Mouse (Mus musculus): ENCODE data around the gene Hspbp1. TPM values are rescaled to one million over a fixed set of nuclear protein-coding genes. Genes with fewer than 3 reads are reported as not detected.

Gene Hspbp1
- polyA plus RNA-seq, 1 experiment from 2014 or later: 111 TPM

DNA sequence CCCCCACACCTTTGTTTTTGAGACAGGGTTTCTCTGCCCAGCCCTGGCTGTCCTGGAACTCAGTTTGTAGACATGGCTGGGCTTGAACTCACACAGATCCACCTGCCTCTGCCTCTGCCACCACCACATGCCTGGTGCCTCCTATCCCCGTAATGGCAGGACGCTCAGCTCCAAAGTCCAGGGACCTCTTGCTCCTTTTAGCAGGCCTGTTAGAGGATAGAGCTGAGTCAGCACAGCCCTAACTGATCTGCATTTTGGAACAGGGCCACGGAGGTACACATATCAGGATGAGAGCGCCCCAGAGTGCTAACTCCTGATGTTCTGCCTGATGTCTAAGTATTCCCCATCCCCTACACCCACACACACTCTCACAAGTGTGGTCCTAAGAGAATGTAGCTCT lies 53.8 kb downstream of the Hspbp1 start, which contains the start of gene Tmem86b:
Tmem86b (minus strand) TSS at position 392 of the 400 bp plus-strand sequence.
- Histone ChIP-seq H3K36me3 (peaks cover 77% of the 10 kb centered on the region), H3K27ac (no peak within 1 kb of the TSS), H3K4me3 (replicated peaks) (no peak within 1 kb of the TSS), H3K4me2 (no peak within 1 kb of the TSS), H3K27me3 (no peaks in the 10 kb centered on the region), H3K9ac (replicated peaks) (no peak within 1 kb of the TSS), H3K9me3 (no peaks in the 10 kb centered on the region), H3K4me1 (replicated peaks) (no peaks in the 10 kb centered on the region)
- no peak for ATAC-seq (ENCODE audit: insufficient number of reproducible peaks, insufficient read depth, low FRiP score, low TSS enrichment, low read depth)
- 86% methylated on average over 4 of the region's 4 CpGs for WGBS

- H3K36me3 ChIP-seq: peaks cover 69% of the 10 kb centered on the region
- no peaks in the 10 kb centered on the region for H3K27me3 ChIP-seq
- H3K9ac ChIP-seq (replicated peaks): no peak overlapping the region
- no peaks in the 10 kb centered on the region for H3K4me1 ChIP-seq (replicated peaks)
- no peaks in the 10 kb centered on the region for H3K9me3 ChIP-seq
- H3K4me2 ChIP-seq: no peak overlapping the region
- 86% methylated on average over 1 of the region's 1 CpGs for WGBS
- ATAC-seq (ENCODE audit: insufficient number of reproducible peaks, insufficient read depth, low FRiP score, low TSS enrichment, low read depth): no peak
- H3K27ac ChIP-seq: no peak overlapping the region
- no peak overlapping the region for H3K4me3 ChIP-seq (replicated peaks)
These were observed 54.7 kb downstream of the Hspbp1 start for GRCm38 (mm10) chr7:4630198-4630597.

- 81% methylated on average over 5 of the region's 5 CpGs for WGBS
- Histone ChIP-seq H3K27ac (no peak overlapping the region), H3K36me3 (peaks cover 65% of the 10 kb centered on the region), H3K27me3 (no peaks in the 10 kb centered on the region), H3K9me3 (no peaks in the 10 kb centered on the region), H3K4me3 (replicated peaks) (no peak overlapping the region), H3K4me1 (replicated peaks) (no peaks in the 10 kb centered on the region), H3K9ac (replicated peaks) (no peak overlapping the region), H3K4me2 (no peak overlapping the region)
- no peak for ATAC-seq (ENCODE audit: insufficient number of reproducible peaks, insufficient read depth, low FRiP score, low TSS enrichment, low read depth)
These were observed 55.3 kb downstream of the Hspbp1 start for GRCm38 (mm10) chr7:4629586-4629985.

DNA sequence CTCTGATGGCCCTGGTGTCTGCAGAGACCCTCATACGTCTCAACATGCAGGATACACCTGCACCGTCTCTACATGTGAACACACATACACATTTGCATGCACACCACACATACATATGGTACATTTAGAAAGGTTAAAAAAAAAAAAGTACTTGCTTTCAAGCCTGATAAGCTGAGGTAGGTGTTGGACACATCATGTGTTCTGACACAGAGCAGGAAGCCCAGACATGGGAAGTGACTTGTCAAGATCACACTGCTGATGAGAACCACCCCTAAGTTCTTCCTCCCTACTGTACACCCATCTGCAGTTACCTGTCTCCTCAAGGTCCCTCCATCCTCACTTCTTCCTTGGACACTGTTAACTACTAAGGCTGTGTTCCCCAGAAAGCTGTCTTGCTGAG lies 58.9 kb downstream of the Hspbp1 start:
- Histone ChIP-seq H3K36me3 (peaks cover 31% of the 10 kb centered on the region), H3K9me3 (no peaks in the 10 kb centered on the region), H3K27ac (no peak overlapping the region), H3K4me1 (replicated peaks) (no peaks in the 10 kb centered on the region), H3K9ac (replicated peaks) (no peak overlapping the region), H3K27me3 (no peaks in the 10 kb centered on the region), H3K4me3 (replicated peaks) (no peak overlapping the region), H3K4me2 (no peak overlapping the region)
- WGBS: 85% methylated on average over 2 of the region's 2 CpGs
- ATAC-seq (ENCODE audit: insufficient number of reproducible peaks, insufficient read depth, low FRiP score, low TSS enrichment, low read depth): no peak

DNA sequence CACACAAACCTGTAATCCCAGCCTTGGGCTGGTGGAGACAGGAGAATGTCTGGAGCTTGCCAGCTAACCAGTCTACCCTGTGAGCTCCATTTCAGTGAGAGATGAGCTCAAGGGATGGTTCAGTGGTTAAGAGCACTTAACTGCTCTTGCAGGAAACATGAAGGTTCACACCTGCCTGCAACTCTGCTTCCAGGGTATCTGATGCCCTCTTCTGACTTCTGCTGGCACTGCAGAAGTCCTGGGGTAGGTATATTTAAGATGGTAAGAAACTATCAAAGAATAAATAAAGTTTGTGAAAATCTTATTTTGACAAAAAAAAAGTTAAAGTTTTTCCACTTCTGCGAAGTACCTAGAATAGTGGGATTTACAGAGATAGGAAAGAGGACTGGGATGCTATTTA lies 60.5 kb downstream of the Hspbp1 start:
- ATAC-seq (ENCODE audit: insufficient number of reproducible peaks, insufficient read depth, low FRiP score, low TSS enrichment, low read depth): no peak
- H3K9ac ChIP-seq (replicated peaks): no peak overlapping the region

DNA sequence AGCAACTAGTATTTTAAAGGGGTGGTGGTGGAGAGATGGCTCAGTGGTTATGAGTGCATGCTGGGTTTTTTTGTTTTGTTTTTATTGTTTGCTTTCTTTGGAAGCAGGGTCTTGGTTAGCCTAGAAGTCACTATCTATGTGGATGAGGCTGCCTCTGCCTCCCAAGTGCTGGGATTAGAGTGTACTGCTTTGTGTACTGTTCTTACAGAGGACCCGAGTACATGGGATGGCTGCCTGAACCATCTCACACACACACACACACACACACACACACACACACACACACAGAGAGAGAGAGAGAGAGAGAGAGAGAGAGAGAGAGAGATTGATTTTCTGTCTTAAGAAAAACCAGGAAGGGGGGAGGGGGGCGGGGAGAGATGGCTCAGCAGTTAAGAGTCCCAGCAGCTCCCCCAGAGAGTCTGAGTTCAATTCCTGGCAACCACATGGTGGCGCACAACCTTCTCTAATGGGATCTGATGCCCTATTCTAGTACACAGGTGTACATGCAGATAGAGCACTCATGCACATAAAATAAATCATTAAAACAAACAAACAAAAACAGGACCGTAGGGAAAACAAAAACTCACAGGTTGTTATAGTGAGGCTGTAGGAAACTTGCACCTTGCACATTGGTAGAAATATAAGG lies 61.2 kb downstream of the Hspbp1 start:
- no peaks in the 10 kb centered on the region for H3K4me1 ChIP-seq (replicated peaks)
- H3K9me3 ChIP-seq: no peaks in the 10 kb centered on the region
- peaks cover 8% of the 10 kb centered on the region for H3K36me3 ChIP-seq
- no peak overlapping the region for H3K27ac ChIP-seq
- 19% methylated on average over 3 of the region's 4 CpGs for WGBS
- H3K4me3 ChIP-seq (replicated peaks): no peak overlapping the region
- no peak overlapping the region for H3K4me2 ChIP-seq
- no peak overlapping the region for H3K9ac ChIP-seq (replicated peaks)
- H3K27me3 ChIP-seq: no peaks in the 10 kb centered on the region
- ATAC-seq (ENCODE audit: insufficient number of reproducible peaks, insufficient read depth, low FRiP score, low TSS enrichment, low read depth): no peak

More for the DNA sequence above, 60.5 kb downstream of the Hspbp1 start:
- Histone ChIP-seq H3K36me3 (peaks cover 15% of the 10 kb centered on the region), H3K27me3 (no peaks in the 10 kb centered on the region), H3K4me2 (no peak overlapping the region), H3K4me1 (replicated peaks) (no peaks in the 10 kb centered on the region), H3K9me3 (no peaks in the 10 kb centered on the region), H3K4me3 (replicated peaks) (no peak overlapping the region), H3K27ac (no peak overlapping the region)
- 53% methylated on average over 1 of the region's 1 CpGs for WGBS

- Histone ChIP-seq H3K4me3 (replicated peaks) (no peak overlapping the region), H3K9ac (replicated peaks) (no peak overlapping the region), H3K27ac (no peak overlapping the region), H3K4me1 (replicated peaks) (no peaks in the 10 kb centered on the region), H3K4me2 (no peak overlapping the region), H3K27me3 (no peaks in the 10 kb centered on the region), H3K9me3 (no peaks in the 10 kb centered on the region), H3K36me3 (no peaks in the 10 kb centered on the region)
- 38% methylated on average over 1 of the region's 1 CpGs for WGBS
- no peak for ATAC-seq (ENCODE audit: insufficient number of reproducible peaks, insufficient read depth, low FRiP score, low TSS enrichment, low read depth)
These were observed 64.9 kb downstream of the Hspbp1 start for GRCm38 (mm10) chr7:4619979-4620378.

GRCm38 (mm10) chr7:4613740-4614403 lies 71.0 kb downstream of the Hspbp1 start:
- Histone ChIP-seq H3K9me3 (no peaks in the 10 kb centered on the region), H3K27me3 (no peaks in the 10 kb centered on the region), H3K36me3 (no peaks in the 10 kb centered on the region), H3K4me1 (replicated peaks) (no peaks in the 10 kb centered on the region; the same call in 1 of the 2 replicates), H3K4me2 (no peak overlapping the region), H3K4me3 (replicated peaks) (no peak overlapping the region), H3K27ac (no peak overlapping the region), H3K9ac (replicated peaks) (no peak overlapping the region)
- ATAC-seq (ENCODE audit: insufficient number of reproducible peaks, insufficient read depth, low FRiP score, low TSS enrichment, low read depth): no peak
- WGBS: 77% methylated on average over 14 of the region's 14 CpGs

- 72% methylated on average over 1 of the region's 1 CpGs for WGBS
- H3K4me2 ChIP-seq: no peak overlapping the region
- no peaks in the 10 kb centered on the region for H3K36me3 ChIP-seq
- no peak overlapping the region for H3K27ac ChIP-seq
- H3K4me3 ChIP-seq (replicated peaks): no peak overlapping the region
- H3K4me1 ChIP-seq (replicated peaks): no peaks in the 10 kb centered on the region; the same call in 1 of the 2 replicates
- no peak for ATAC-seq (ENCODE audit: insufficient number of reproducible peaks, insufficient read depth, low FRiP score, low TSS enrichment, low read depth)
- no peaks in the 10 kb centered on the region for H3K27me3 ChIP-seq
- H3K9ac ChIP-seq (replicated peaks): no peak overlapping the region
- H3K9me3 ChIP-seq: no peaks in the 10 kb centered on the region
These were observed 71.9 kb downstream of the Hspbp1 start for GRCm38 (mm10) chr7:4612956-4613355.

DNA sequence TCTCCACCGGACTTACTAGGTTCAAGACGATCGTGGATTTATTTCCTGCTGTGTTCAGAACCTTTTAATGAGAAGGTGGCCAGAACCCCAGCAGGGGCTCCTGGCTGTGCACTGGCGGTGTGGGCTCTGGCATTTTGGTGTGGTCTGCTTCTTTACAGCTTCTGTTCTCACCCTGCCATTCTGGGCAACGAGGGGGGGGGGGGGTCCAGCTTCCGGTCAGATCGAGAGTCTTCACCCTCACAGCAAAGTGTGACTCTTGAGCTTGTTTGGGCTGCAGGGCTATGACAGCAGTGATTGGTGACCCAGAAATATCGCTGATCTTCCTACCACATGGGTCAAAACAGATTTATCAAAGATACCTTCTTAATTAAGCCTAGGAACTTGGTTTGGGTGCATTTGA lies 72.5 kb downstream of the Hspbp1 start:
- Histone ChIP-seq H3K27ac (no peak overlapping the region), H3K9me3 (no peaks in the 10 kb centered on the region), H3K4me2 (no peak overlapping the region), H3K27me3 (no peaks in the 10 kb centered on the region), H3K4me3 (replicated peaks) (no peak overlapping the region), H3K4me1 (replicated peaks) (no peaks in the 10 kb centered on the region; the same call in 1 of the 2 replicates), H3K36me3 (no peaks in the 10 kb centered on the region), H3K9ac (replicated peaks) (no peak overlapping the region)
- no peak for ATAC-seq (ENCODE audit: insufficient number of reproducible peaks, insufficient read depth, low FRiP score, low TSS enrichment, low read depth)
- WGBS: 40% methylated on average over 8 of the region's 8 CpGs

DNA sequence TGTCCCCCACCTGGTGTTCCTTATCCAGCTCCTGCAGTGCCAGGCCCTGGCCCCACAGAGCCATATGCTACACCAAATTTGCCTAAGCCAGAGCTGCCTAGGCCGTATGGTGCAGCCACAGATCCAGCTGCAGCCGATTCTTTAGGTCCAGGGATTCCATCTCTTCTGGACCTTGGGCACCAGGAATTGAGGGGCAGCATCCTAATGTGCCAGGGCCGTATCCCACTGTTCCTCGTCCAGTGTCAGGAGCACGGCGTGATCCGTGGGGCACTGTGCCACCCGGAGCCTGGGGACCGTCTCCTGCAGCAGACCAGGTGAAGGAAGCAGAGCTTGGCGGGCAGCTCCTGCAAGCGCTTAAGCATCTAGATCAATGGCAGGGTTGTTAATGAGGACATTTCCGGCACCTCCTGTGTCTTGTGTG lies 72.9 kb downstream of the Hspbp1 start:
- WGBS: 58% methylated on average over 12 of the region's 12 CpGs
- Histone ChIP-seq H3K27ac (no peak overlapping the region), H3K27me3 (no peaks in the 10 kb centered on the region), H3K4me2 (no peak overlapping the region), H3K9me3 (no peaks in the 10 kb centered on the region), H3K9ac (replicated peaks) (no peak overlapping the region), H3K36me3 (no peaks in the 10 kb centered on the region), H3K4me1 (replicated peaks) (no peaks in the 10 kb centered on the region; the same call in 1 of the 2 replicates), H3K4me3 (replicated peaks) (no peak overlapping the region)
- no peak for ATAC-seq (ENCODE audit: insufficient number of reproducible peaks, insufficient read depth, low FRiP score, low TSS enrichment, low read depth)
